Mouse (Mus musculus): ENCODE measurements around the gene Tbc1d30.

DNA sequence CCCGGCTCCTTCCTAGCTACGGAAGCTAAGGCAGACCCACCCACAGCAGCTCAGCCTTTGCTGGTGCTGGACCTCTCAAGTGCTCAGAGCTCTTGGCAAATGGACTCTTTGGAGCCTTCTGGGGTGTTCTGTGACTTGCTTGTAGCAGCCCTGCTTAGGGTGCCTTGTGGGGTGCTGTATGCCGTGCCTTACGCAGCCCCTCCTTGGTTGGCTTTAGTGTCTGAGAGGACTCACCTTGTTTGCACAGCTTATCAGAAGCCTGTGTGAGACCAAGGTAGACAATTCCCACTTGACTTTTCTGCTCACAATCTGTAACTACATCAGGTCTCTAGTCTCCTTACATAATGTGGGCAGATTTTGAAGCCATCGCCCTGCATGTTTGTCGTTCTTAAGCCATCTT, 34.6 kb upstream of the Tbc1d30 start:
- no peak for TF ChIP-seq CTCF (IDR thresholded peaks at IDR 0.05; ENCODE audit: low read depth, low read length)
- no peak for TF ChIP-seq POLR2A (IDR thresholded peaks at IDR 0.05; ENCODE audit: borderline replicate concordance, low read depth, low read length)
